Mouse (Mus musculus) forebrain, embryonic 12.5 days (tissue): Measurements from ENCODE around the gene Ttyh3. TPM values are rescaled to one million over a fixed set of nuclear protein-coding genes. Genes with fewer than 3 reads are reported as not detected.

Experiments
- ATAC-seq: fragments of 200-750 bp; cut with Nextera tagmentation; 2 replicates; pipeline ENCODE4 v1.8.0; 2017; ENCODE audit warnings: moderate TSS enrichment; ENCODE audit not compliant: low FRiP score
- H3K27ac ChIP-seq: fragments of 300-500 bp; sonication (generic); 2 replicates; pipeline ENCODE4 v1.5.1; 2016; ENCODE audit warnings: mild to moderate bottlenecking
- H3K27me3 ChIP-seq: fragments of 300-500 bp; sonication (generic); 2 replicates; pipeline ENCODE4 v1.6.1; 2016; ENCODE audit warnings: mild to moderate bottlenecking
- H3K36me3 ChIP-seq: fragments of 300-500 bp; sonication (generic); replicated peaks from 2 replicates; pipeline ENCODE4 v1.6.1; 2016; ENCODE audit warnings: mild to moderate bottlenecking
- H3K4me1 ChIP-seq: fragments of 300-500 bp; sonication (generic); 2 replicates; pipeline ENCODE4 v1.6.1; 2016
- H3K4me2 ChIP-seq: fragments of 300-500 bp; sonication (generic); 2 replicates; pipeline ENCODE4 v1.6.1; 2016; ENCODE audit warnings: mild to moderate bottlenecking, moderate library complexity
- H3K4me3 ChIP-seq: fragments of 300-500 bp; sonication (generic); replicated peaks from 2 replicates; pipeline ENCODE4 v1.5.1; 2016; ENCODE audit warnings: mild to moderate bottlenecking
- H3K9ac ChIP-seq: fragments of 300-500 bp; sonication (generic); 2 replicates; pipeline ENCODE4 v1.6.1; 2016; ENCODE audit warnings: mild to moderate bottlenecking
- H3K9me3 ChIP-seq: fragments of 300-500 bp; sonication (generic); 2 replicates; pipeline ENCODE4 v1.6.1; 2016
- WGBS: fragments of 180-500 bp; shearing (Covaris S2); methylation state at CpG from one replicate; pipeline ENCODE4 v1.1.7; 2016; 5-methylcytosine and 5-hydroxymethylcytosine counted together
- polyA plus RNA-seq: library from polyadenylated mRNA; unstranded; fragments of >200 nt; fragmentation: Nextera tagmentation; extraction: Ambion mirVana; gene quantifications from 2 replicates; pipeline ENCODE4 v1.2.1, GENCODE M21; 2016

Ttyh3 gene
- polyA plus RNA-seq, 1 experiment from 2014 or later = 88.0 TPM

GRCm38 (mm10) chr5:140579771-140580170, 69.1 kb downstream of the Ttyh3 start:
- Histone ChIP-seq H3K4me3 (no peak overlapping the region), H3K36me3 (no peaks in the 10 kb centered on the region), H3K4me1 (peaks cover 61% of the 10 kb centered on the region), H3K9me3 (no peaks in the 10 kb centered on the region), H3K4me2 (peak overlapping the region; percentile 19; the same call in 1 of the 2 replicates), H3K27ac (peak overlapping the region; percentile 86), H3K27me3 (no peaks in the 10 kb centered on the region), H3K9ac (no peak overlapping the region)
- ATAC-seq = peak; percentile 65
- WGBS = 0% methylated on average over 6 of the region's 6 CpGs

DNA sequence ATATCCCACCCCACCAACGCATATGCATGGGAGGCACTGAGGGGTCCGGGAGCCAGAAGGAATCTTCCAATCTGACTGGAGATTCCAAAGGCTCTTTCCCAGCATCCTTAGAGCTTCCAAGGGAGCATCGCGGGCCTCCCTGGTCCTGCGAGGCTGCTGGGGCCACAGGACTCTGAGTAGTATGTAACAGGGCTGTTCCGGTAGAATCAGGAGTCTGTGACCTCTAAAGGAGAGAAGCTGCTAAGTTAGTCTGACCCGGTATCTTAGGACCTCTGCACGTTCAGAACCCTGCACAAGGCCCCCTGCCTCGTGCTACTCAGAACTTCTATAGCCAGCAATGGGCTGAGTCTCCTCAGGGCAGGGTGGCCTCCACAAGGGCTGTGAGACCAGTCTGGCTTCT, 69.6 kb downstream of the Ttyh3 start:
- no peak for ATAC-seq
- Histone ChIP-seq H3K9ac (0 out of 2 replicates have a peak overlapping the region, but pooled peaks have one; percentile 12), H3K27me3 (no peaks in the 10 kb centered on the region), H3K9me3 (no peaks in the 10 kb centered on the region), H3K4me2 (peak overlapping the region; percentile 6; the same call in 1 of the 2 replicates), H3K4me1 (peaks cover 55% of the 10 kb centered on the region), H3K36me3 (no peaks in the 10 kb centered on the region), H3K27ac (peak overlapping the region; percentile 86), H3K4me3 (no peak overlapping the region)
- 22% methylated on average over 9 of the region's 9 CpGs for WGBS

DNA sequence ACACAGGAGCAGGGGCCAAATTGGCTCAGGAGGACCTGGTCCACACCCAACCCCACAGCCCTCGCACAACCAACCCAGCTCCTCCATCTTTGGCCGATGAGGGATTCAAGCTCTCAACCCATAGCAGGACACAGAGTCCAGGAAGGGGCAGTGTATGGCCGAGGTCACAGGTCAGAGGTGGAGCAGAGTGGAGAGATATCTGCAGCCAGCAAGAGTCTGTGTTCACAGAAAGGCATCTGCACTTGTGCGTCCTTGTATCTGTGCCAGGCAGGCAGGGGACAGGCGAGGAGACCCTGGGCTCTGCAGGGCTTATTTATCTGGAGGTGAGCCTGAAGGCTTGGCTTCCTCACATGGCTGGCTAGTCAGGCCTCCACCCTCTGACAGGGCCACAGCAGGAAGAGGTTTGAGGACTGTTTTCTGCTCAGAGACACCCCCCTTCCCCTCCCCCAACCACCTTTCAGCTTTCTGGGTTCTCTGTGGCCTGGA, 73.4 kb downstream of the Ttyh3 start:
- H3K4me1 ChIP-seq = peaks cover 20% of the 10 kb centered on the region
- H3K27ac ChIP-seq = no peak overlapping the region
- no peak overlapping the region for H3K9ac ChIP-seq
- H3K36me3 ChIP-seq = no peaks in the 10 kb centered on the region
- H3K4me2 ChIP-seq = no peak overlapping the region
- no peaks in the 10 kb centered on the region for H3K27me3 ChIP-seq
- WGBS = 75% methylated on average over 5 of the region's 5 CpGs
- ATAC-seq = no peak
- no peak overlapping the region for H3K4me3 ChIP-seq
- H3K9me3 ChIP-seq = no peaks in the 10 kb centered on the region

DNA sequence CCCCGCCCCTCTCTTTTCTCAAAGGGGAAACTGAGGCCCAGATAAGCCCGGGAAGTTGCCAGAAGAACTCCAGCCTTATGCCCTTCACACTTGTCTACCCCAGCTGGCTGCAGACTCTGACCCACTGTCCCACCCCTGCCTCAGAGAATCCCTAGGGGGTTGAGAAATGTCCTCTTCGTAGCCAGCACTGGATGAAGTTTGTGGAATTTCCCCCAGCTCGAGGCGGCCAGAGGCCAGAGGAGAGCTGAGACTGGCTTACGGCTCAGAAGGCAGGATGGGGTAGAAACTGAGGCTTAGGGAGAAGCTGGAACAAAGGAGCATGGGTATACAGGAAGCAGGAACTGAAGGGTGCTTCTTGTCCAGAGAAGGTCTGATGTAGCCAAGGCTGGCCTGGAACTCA, 76.2 kb downstream of the Ttyh3 start:
- no peaks in the 10 kb centered on the region for H3K9me3 ChIP-seq
- H3K4me3 ChIP-seq = no peak overlapping the region
- no peaks in the 10 kb centered on the region for H3K36me3 ChIP-seq
- H3K4me2 ChIP-seq = no peak overlapping the region
- no peak overlapping the region for H3K27ac ChIP-seq
- H3K27me3 ChIP-seq = no peaks in the 10 kb centered on the region
- peaks cover 7% of the 10 kb centered on the region for H3K4me1 ChIP-seq
- no peak for ATAC-seq
- 84% methylated on average over 6 of the region's 6 CpGs for WGBS
- H3K9ac ChIP-seq = no peak overlapping the region

GRCm38 (mm10) chr5:140571673-140572072, 77.2 kb downstream of the Ttyh3 start:
- Histone ChIP-seq H3K4me3 (no peak overlapping the region), H3K9me3 (no peaks in the 10 kb centered on the region), H3K27ac (no peak overlapping the region), H3K4me2 (no peak overlapping the region), H3K36me3 (no peaks in the 10 kb centered on the region), H3K4me1 (peaks cover 17% of the 10 kb centered on the region), H3K9ac (no peak overlapping the region), H3K27me3 (no peaks in the 10 kb centered on the region)
- no peak for ATAC-seq
- 70% methylated on average over 10 of the region's 10 CpGs for WGBS

- H3K4me3 ChIP-seq = no peak overlapping the region
- H3K27ac ChIP-seq = no peak overlapping the region
- no peak overlapping the region for H3K4me2 ChIP-seq
- ATAC-seq = no peak
- no peak overlapping the region for H3K9ac ChIP-seq
- H3K4me1 ChIP-seq = peaks cover 22% of the 10 kb centered on the region
- no peaks in the 10 kb centered on the region for H3K36me3 ChIP-seq
- H3K9me3 ChIP-seq = no peaks in the 10 kb centered on the region
- no peaks in the 10 kb centered on the region for H3K27me3 ChIP-seq
- 78% methylated on average over 4 of the region's 4 CpGs for WGBS
These were observed 77.6 kb downstream of the Ttyh3 start for GRCm38 (mm10) chr5:140571201-140571600.

Other genes with a start within 250 kb of the Ttyh3 start
- 152 and 166 TPM in 2 replicates for gene Eif3b, start 229.7 kb downstream of the Ttyh3 start, polyA plus RNA-seq
- not detected in 2 replicates for gene Gm4869, start 203.4 kb downstream of the Ttyh3 start, polyA plus RNA-seq
- 9.7 and 11.1 TPM in 2 replicates for gene Chst12, start 143.5 kb downstream of the Ttyh3 start, polyA plus RNA-seq
- not detected in 2 replicates for gene Grifin, start 84.0 kb downstream of the Ttyh3 start, polyA plus RNA-seq
- 30.9 and 32.8 TPM in 2 replicates for gene Lfng, start 41.7 kb downstream of the Ttyh3 start, polyA plus RNA-seq
- gene Iqce, start 53.3 kb upstream of the Ttyh3 start, polyA plus RNA-seq = 30.7 and 31.2 TPM in 2 replicates
- gene Brat1, start 56.0 kb upstream of the Ttyh3 start, polyA plus RNA-seq = 20.5 and 24.0 TPM in 2 replicates
- gene Amz1, start 75.1 kb upstream of the Ttyh3 start, polyA plus RNA-seq = 1.8 TPM in 2 replicates
- 11.8 and 23.9 TPM in 2 replicates for gene Gna12, start 181.4 kb upstream of the Ttyh3 start, polyA plus RNA-seq